Mouse (Mus musculus): Measurements from ENCODE around the gene Spire2. TPM values are rescaled to one million over a fixed set of nuclear protein-coding genes. Genes with fewer than 3 reads are reported as not detected.

Gene Spire2
- polyA plus RNA-seq, 1 experiment from 2014 or later = 0.33 TPM

DNA sequence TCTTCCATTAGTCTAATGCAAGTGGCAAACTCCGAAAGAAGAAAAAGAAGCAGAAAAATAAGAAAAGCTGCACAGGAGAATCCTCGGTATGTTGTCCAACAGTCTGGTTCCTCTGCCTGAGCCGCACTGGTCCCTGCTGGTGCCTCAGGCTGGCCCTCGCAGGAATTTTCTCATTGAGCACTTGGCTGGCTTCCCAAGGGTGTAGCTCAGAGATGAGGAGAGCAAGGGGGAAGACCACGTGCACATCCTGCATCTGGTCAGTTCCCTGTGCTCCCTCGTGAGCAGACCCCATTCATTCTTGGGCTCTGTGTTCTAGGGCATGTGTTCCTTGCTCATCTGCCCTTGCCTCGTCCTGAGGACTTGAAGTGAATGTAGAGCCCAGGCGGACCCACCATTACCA lies 50.0 kb downstream of the Spire2 start:
- H3K36me3 ChIP-seq = peaks cover 63% of the 10 kb centered on the region
- H3K9ac ChIP-seq = no peak overlapping the region
- H3K9me3 ChIP-seq (replicated peaks) = no peaks in the 10 kb centered on the region
- H3K4me3 ChIP-seq = no peak overlapping the region
- no peak for ATAC-seq (replicated peaks; ENCODE audit: insufficient number of reproducible peaks, insufficient read depth, low FRiP score, low read depth)
- no peak overlapping the region for H3K27ac ChIP-seq
- 0 out of 2 replicates have a peak, but pooled peaks cover 3% of the 10 kb centered on the region for H3K4me1 ChIP-seq (replicated peaks)
- no peak overlapping the region for H3K4me2 ChIP-seq
- WGBS = 63% methylated on average over 8 of the region's 8 CpGs
- no peaks in the 10 kb centered on the region for H3K27me3 ChIP-seq

DNA sequence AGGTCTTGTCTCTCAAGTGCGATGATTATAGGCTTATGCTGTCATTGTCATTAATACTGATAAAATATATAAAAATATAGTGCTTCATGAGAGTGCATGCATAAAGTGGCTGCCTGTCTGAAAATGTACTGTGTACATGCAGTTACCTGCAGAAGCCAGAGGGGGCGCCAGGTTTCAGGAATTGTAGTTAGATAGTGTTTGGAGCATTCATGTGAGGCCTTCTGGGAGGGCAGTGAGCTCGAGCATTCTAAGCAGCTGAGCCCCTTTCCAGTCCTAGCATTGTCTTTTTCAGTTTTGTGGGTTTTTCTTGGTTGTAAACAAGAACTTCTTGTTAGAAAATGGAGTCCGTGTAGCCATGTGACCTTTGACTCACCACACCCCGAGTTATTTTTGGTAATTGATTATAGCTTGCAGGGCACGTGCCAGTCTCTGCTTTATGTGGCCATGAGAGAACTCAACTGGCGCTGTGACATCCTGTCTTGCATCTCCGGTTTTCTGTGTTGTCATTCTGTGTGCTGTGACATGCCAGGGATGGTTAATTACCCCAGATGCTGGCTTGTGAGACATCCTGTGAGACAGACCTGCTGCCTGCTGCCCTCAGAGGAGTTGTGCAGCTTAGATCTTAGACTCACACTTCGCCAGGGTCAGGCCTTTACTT lies 52.5 kb downstream of the Spire2 start:
- no peaks in the 10 kb centered on the region for H3K9me3 ChIP-seq (replicated peaks)
- H3K27ac ChIP-seq = no peak overlapping the region
- peaks cover 79% of the 10 kb centered on the region for H3K36me3 ChIP-seq
- H3K4me1 ChIP-seq (replicated peaks) = 0 out of 2 replicates have a peak, but pooled peaks cover 3% of the 10 kb centered on the region
- ATAC-seq (replicated peaks; ENCODE audit: insufficient number of reproducible peaks, insufficient read depth, low FRiP score, low read depth) = no peak
- no peak overlapping the region for H3K9ac ChIP-seq
- H3K27me3 ChIP-seq = no peaks in the 10 kb centered on the region
- WGBS = 64% methylated on average over 9 of the region's 9 CpGs
- no peak overlapping the region for H3K4me2 ChIP-seq
- H3K4me3 ChIP-seq = no peak overlapping the region

DNA sequence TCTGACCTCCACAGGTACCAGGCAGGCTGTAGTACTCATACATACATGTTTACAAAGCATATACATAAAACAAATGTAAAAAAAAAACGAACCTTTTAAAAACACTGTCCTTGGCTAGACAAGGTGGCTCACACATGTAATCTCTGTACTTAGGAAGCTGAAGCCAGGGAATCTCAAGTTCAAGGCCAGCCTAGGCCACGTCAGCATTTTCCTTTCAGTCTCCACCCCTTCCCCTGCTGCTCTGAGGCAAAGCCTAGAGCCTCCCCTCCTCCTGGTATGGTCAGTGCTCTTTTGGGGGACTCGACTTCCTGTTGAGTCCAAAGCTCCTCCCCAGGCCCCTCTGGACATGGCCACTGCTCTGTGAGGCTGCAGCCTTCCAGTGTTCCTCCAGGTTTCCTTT lies 54.5 kb downstream of the Spire2 start:
- H3K9me3 ChIP-seq (replicated peaks) = no peaks in the 10 kb centered on the region
- H3K4me3 ChIP-seq = no peak overlapping the region
- no peak overlapping the region for H3K9ac ChIP-seq
- peaks cover 92% of the 10 kb centered on the region for H3K36me3 ChIP-seq
- no peak for ATAC-seq (replicated peaks; ENCODE audit: insufficient number of reproducible peaks, insufficient read depth, low FRiP score, low read depth)
- H3K4me2 ChIP-seq = no peak overlapping the region
- H3K27ac ChIP-seq = no peak overlapping the region
- WGBS = 79% methylated on average over 3 of the region's 3 CpGs
- H3K4me1 ChIP-seq (replicated peaks) = 0 out of 2 replicates have a peak, but pooled peaks cover 3% of the 10 kb centered on the region
- H3K27me3 ChIP-seq = no peaks in the 10 kb centered on the region

DNA sequence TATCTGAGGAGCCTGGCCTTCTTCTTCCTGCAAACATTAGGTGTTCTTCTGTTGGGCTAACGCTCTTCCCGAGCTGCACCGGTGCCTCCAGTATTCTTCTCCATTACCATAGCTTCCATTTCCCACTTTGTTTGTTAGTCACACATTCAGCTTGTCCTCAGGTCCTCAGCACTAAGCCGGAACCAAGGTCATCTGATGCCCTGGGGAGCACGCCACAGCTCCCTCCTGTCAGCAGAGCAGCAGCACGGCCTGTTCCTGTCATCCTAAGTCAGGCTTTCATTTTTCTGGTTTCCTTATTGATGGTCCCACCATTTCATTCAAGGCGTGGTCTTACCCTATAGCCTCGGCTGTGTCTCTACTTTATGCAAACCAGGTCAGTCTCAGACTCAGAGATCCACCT lies 55.3 kb downstream of the Spire2 start:
- no peak overlapping the region for H3K4me2 ChIP-seq
- H3K27me3 ChIP-seq = no peaks in the 10 kb centered on the region
- ATAC-seq (replicated peaks; ENCODE audit: insufficient number of reproducible peaks, insufficient read depth, low FRiP score, low read depth) = no peak
- WGBS = 71% methylated on average over 8 of the region's 8 CpGs
- H3K4me3 ChIP-seq = no peak overlapping the region
- no peaks in the 10 kb centered on the region for H3K9me3 ChIP-seq (replicated peaks)
- H3K27ac ChIP-seq = no peak overlapping the region
- H3K36me3 ChIP-seq = peaks cover 92% of the 10 kb centered on the region
- H3K9ac ChIP-seq = no peak overlapping the region
- H3K4me1 ChIP-seq (replicated peaks) = 0 out of 2 replicates have a peak, but pooled peaks cover 3% of the 10 kb centered on the region

DNA sequence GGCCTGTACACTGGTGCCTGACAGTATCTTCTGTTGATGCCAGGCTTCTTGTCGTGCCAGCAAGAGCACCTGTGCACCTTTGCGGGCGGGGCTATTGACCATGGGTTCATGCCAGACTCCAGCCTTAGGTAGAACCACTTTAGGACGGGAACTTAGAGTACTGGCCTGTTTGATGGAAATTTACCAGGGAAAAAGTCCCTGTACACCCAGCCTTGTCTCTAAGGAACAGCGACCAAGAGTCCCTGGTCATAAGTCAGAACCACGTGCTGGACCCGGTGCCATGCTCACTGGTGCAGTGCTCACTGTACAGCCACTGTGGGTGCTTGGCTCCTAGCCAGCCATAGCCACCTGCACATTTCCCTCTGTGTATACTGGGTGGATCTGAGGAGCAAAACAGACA lies 56.5 kb downstream of the Spire2 start:
- Histone ChIP-seq H3K36me3 (peaks cover 92% of the 10 kb centered on the region), H3K9ac (no peak overlapping the region), H3K4me1 (replicated peaks) (0 out of 2 replicates have a peak, but pooled peaks cover 3% of the 10 kb centered on the region), H3K4me2 (no peak overlapping the region), H3K27ac (no peak overlapping the region), H3K4me3 (no peak overlapping the region), H3K9me3 (replicated peaks) (no peaks in the 10 kb centered on the region), H3K27me3 (no peaks in the 10 kb centered on the region)
- ATAC-seq (replicated peaks; ENCODE audit: insufficient number of reproducible peaks, insufficient read depth, low FRiP score, low read depth) = no peak
- WGBS = 94% methylated on average over 7 of the region's 7 CpGs

DNA sequence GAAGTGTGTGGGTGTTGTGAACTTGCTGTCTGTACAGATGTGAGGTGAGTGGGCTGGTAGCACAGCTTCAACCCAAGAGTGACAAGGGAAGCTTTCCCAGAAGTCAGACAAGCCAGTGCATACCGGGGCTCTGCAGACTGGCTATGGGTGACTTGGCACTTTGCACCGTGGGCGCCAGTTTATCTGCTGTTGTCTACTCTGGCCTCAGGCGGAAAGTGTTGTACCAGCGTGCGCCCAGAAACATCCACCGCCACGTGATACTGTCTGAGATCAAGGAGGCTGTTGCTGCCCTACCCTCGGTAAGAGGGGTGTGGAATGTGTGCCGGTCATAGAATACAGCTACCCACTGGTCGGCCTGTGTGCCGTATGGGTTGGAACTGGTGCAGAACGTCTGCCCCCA lies 65.8 kb downstream of the Spire2 start:
- no peaks in the 10 kb centered on the region for H3K27me3 ChIP-seq
- no peaks in the 10 kb centered on the region for H3K4me1 ChIP-seq (replicated peaks)
- no peak for ATAC-seq (replicated peaks; ENCODE audit: insufficient number of reproducible peaks, insufficient read depth, low FRiP score, low read depth)
- no peak overlapping the region for H3K27ac ChIP-seq
- WGBS = 89% methylated on average over 13 of the region's 13 CpGs
- no peaks in the 10 kb centered on the region for H3K9me3 ChIP-seq (replicated peaks)
- peaks cover 96% of the 10 kb centered on the region for H3K36me3 ChIP-seq
- H3K4me2 ChIP-seq = no peak overlapping the region
- no peak overlapping the region for H3K4me3 ChIP-seq
- H3K9ac ChIP-seq = no peak overlapping the region

DNA sequence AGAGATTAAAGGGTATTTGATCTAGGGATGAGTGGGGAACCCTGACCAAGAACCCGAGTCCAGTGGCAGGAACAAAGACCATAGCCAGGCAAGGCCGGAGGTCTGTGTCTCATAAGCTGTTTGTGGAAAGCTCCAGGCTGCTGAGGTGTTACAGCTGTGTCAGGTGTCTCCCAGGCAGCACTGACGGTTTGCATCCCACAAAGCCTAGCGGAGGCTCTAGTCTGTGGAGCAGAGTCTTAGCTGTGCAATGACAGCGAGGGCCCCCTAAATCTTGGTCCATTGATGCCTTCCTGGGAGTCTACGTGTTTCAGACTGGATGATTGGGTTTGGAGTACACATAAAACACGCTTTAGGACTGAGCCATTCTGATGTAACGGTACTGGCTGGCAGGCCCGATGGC lies 69.4 kb downstream of the Spire2 start:
- H3K36me3 ChIP-seq = peaks cover 61% of the 10 kb centered on the region
- peaks cover 1% of the 10 kb centered on the region for H3K27me3 ChIP-seq
- 89% methylated on average over 9 of the region's 9 CpGs for WGBS
- ATAC-seq (replicated peaks; ENCODE audit: insufficient number of reproducible peaks, insufficient read depth, low FRiP score, low read depth) = no peak
- no peak overlapping the region for H3K9ac ChIP-seq
- H3K9me3 ChIP-seq (replicated peaks) = no peaks in the 10 kb centered on the region
- H3K27ac ChIP-seq = no peak overlapping the region
- no peak overlapping the region for H3K4me3 ChIP-seq
- no peak overlapping the region for H3K4me2 ChIP-seq
- peaks cover 1% of the 10 kb centered on the region; the same call in 1 of the 2 replicates for H3K4me1 ChIP-seq (replicated peaks)

DNA sequence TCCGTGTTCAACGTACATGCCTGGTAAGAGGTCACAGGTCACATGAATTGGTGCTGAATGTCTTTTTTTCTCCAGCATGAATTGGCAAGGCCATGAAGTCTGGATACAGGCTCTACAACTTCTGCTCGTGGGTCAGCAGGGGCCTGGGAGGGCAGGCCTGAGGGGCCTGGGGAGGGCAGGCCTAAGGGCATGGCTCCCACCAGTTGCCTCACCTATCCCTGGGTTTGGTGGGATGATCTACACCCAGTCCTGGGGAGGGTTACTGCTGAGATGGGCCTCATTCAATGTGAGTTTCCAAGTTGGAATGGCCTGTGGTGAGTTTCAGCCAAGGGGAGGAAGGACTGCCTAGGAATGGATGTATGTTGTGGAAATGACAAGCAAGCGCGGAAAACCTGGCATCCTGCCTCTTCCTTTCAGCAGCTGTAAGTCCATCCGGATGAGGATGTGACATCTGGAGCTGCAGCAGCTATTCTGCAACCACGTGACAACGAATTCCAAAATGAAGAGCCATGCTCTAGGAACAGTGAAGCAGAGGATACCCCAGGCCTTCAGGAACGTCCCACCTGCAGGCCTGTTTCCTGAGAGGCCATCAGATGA lies 70.3 kb downstream of the Spire2 start:
- Histone ChIP-seq H3K9me3 (replicated peaks) (no peaks in the 10 kb centered on the region), H3K9ac (no peak overlapping the region), H3K27me3 (peaks cover 10% of the 10 kb centered on the region), H3K27ac (no peak overlapping the region), H3K4me3 (no peak overlapping the region), H3K4me1 (replicated peaks) (peaks cover 2% of the 10 kb centered on the region; the same call in 1 of the 2 replicates), H3K4me2 (no peak overlapping the region), H3K36me3 (peaks cover 53% of the 10 kb centered on the region)
- no peak for ATAC-seq (replicated peaks; ENCODE audit: insufficient number of reproducible peaks, insufficient read depth, low FRiP score, low read depth)
- WGBS = 79% methylated on average over 9 of the region's 9 CpGs

DNA sequence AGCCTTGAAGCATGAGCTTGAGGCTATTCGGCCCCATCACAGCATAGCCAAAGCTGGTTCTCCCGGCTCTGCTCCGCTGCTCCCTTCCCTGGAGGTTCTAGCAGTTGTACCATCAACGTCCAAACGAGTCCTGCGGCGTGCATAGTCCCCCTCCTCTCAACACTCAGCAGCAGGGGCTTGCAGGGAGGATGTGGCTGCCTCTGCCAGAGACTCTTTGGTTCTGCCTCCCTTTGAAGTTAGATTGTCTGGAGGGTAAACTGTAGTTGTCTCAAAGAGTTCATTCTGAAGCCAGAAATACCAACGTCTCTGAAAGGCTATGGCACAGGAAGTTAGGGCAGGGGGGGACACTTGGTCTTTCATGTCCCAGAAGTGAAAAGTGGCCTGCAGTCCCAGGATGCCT lies 72.0 kb downstream of the Spire2 start:
- no peak for ATAC-seq (replicated peaks; ENCODE audit: insufficient number of reproducible peaks, insufficient read depth, low FRiP score, low read depth)

DNA sequence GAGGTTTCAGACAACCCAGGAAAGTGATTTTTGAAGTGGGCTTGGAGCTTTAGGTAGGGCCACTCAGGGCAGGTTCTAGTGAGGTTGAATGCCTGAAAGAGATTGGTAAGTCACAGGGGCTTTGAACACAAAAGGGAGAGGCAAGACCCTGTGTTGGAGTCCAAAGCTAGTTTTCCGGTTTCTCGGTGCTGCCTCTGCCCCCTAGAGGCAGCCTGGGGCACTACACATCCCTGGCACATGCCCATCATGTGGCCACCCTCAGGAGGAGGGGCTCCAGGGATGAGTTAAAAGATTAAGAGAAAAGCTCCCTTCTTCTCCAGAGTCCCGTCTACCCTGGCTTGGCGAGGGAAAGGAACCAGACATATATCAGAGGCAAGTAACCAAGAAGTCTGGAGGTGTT lies 74.3 kb downstream of the Spire2 start, which contains the start of gene Mc1r:
Gene Mc1r (plus strand): TSS at position 322 of the 400 bp plus-strand sequence.
- H3K4me3 ChIP-seq = no peak within 1 kb of the TSS
- H3K36me3 ChIP-seq = peaks cover 15% of the 10 kb centered on the region; the same call in 1 of the 2 replicates
- no peak within 1 kb of the TSS; the same call in 1 of the 2 replicates for H3K4me2 ChIP-seq
- no peak within 1 kb of the TSS for H3K9ac ChIP-seq
- peaks cover 39% of the 10 kb centered on the region for H3K27me3 ChIP-seq
- ATAC-seq (replicated peaks; ENCODE audit: insufficient number of reproducible peaks, insufficient read depth, low FRiP score, low read depth) = no peak
- H3K4me1 ChIP-seq (replicated peaks) = peaks cover 36% of the 10 kb centered on the region
- no peaks in the 10 kb centered on the region for H3K9me3 ChIP-seq (replicated peaks)
- WGBS = 8% methylated on average over 4 of the region's 4 CpGs
- no peak within 1 kb of the TSS for H3K27ac ChIP-seq

More for the DNA sequence above, 72.0 kb downstream of the Spire2 start:
- Histone ChIP-seq H3K4me3 (no peak overlapping the region), H3K4me1 (replicated peaks) (peaks cover 17% of the 10 kb centered on the region), H3K4me2 (no peak overlapping the region), H3K36me3 (peaks cover 36% of the 10 kb centered on the region), H3K9me3 (replicated peaks) (no peaks in the 10 kb centered on the region), H3K9ac (no peak overlapping the region), H3K27ac (peak overlapping the region; percentile 16; the same call in 1 of the 2 replicates), H3K27me3 (peaks cover 18% of the 10 kb centered on the region)
- WGBS = 47% methylated on average over 8 of the region's 8 CpGs

DNA sequence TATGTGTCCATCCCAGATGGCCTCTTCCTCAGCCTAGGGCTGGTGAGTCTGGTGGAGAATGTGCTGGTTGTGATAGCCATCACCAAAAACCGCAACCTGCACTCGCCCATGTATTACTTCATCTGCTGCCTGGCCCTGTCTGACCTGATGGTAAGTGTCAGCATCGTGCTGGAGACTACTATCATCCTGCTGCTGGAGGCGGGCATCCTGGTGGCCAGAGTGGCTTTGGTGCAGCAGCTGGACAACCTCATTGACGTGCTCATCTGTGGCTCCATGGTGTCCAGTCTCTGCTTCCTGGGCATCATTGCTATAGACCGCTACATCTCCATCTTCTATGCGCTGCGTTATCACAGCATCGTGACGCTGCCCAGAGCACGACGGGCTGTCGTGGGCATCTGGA lies 75.1 kb downstream of the Spire2 start:
- Histone ChIP-seq H3K4me2 (no peak overlapping the region), H3K4me1 (replicated peaks) (peaks cover 40% of the 10 kb centered on the region), H3K9me3 (replicated peaks) (no peaks in the 10 kb centered on the region), H3K27ac (no peak overlapping the region), H3K36me3 (peaks cover 8% of the 10 kb centered on the region; the same call in 1 of the 2 replicates), H3K9ac (no peak overlapping the region), H3K4me3 (no peak overlapping the region), H3K27me3 (peaks cover 48% of the 10 kb centered on the region)
- WGBS = 85% methylated on average over 13 of the region's 13 CpGs
- ATAC-seq (replicated peaks; ENCODE audit: insufficient number of reproducible peaks, insufficient read depth, low FRiP score, low read depth) = no peak

Data from heart, embryonic 15.5 days (tissue).